Mouse (Mus musculus): ENCODE measurements around the gene Lgsn. TPM values are rescaled to one million over a fixed set of nuclear protein-coding genes. Genes with fewer than 3 reads are reported as not detected.
A peak's percentile ranks its signal among the peaks of the same experiment; 100 is the strongest.

The Lgsn gene
- polyA plus RNA-seq, 1 experiment from 2014 or later, result not detected

- Histone ChIP-seq H3K27me3 (ENCODE audit: control insufficient read depth, insufficient read depth, low read length) (no peaks in the 10 kb centered on the region), H3K4me2 (no peak overlapping the region), H3K27ac (ENCODE audit: low read depth, low read length) (no peak overlapping the region), H3K36me3 (ENCODE audit: control insufficient read depth, insufficient read depth, low read length) (no peaks in the 10 kb centered on the region), H3K9me3 (ENCODE audit: control insufficient read depth, low read length) (no peaks in the 10 kb centered on the region), H3K4me1 (ENCODE audit: control insufficient read depth, insufficient read depth, low read length) (no peaks in the 10 kb centered on the region), H3K9ac (ENCODE audit: low read length) (no peak overlapping the region), H3K4me3 (ENCODE audit: low read depth, low read length) (no peak overlapping the region)
- WGBS, result 84% methylated on average over 7 of the region's 7 CpGs
- DNase-seq (ENCODE audit: low spot score, missing footprints) (no peak), ATAC-seq (ENCODE audit: low FRiP score) (no peak)
These were observed 29.1 kb downstream of the Lgsn start for GRCm38 (mm10) chr1:31205346-31205745.

- WGBS, result 79% methylated on average over 3 of the region's 3 CpGs
- H3K4me3 ChIP-seq (ENCODE audit: low read depth, low read length), result no peak overlapping the region
- ATAC-seq (ENCODE audit: low FRiP score), result no peak
- no peak overlapping the region for H3K9ac ChIP-seq (ENCODE audit: low read length)
- no peak overlapping the region for H3K27ac ChIP-seq (ENCODE audit: low read depth, low read length)
- no peaks in the 10 kb centered on the region for H3K36me3 ChIP-seq (ENCODE audit: control insufficient read depth, insufficient read depth, low read length)
- no peaks in the 10 kb centered on the region for H3K27me3 ChIP-seq (ENCODE audit: control insufficient read depth, insufficient read depth, low read length)
- H3K9me3 ChIP-seq (ENCODE audit: control insufficient read depth, low read length), result no peaks in the 10 kb centered on the region
- no peak overlapping the region for H3K4me2 ChIP-seq
- DNase-seq (ENCODE audit: low spot score, missing footprints), result no peak
- H3K4me1 ChIP-seq (ENCODE audit: control insufficient read depth, insufficient read depth, low read length), result no peaks in the 10 kb centered on the region
These were observed 29.6 kb downstream of the Lgsn start for GRCm38 (mm10) chr1:31205770-31206169.

GRCm38 (mm10) chr1:31210144-31210543, 33.9 kb downstream of the Lgsn start:
- Histone ChIP-seq H3K27me3 (ENCODE audit: control insufficient read depth, insufficient read depth, low read length) (no peaks in the 10 kb centered on the region), H3K36me3 (ENCODE audit: control insufficient read depth, insufficient read depth, low read length) (no peaks in the 10 kb centered on the region), H3K9ac (ENCODE audit: low read length) (no peak overlapping the region), H3K4me1 (ENCODE audit: control insufficient read depth, insufficient read depth, low read length) (no peaks in the 10 kb centered on the region), H3K4me2 (no peak overlapping the region), H3K9me3 (ENCODE audit: control insufficient read depth, low read length) (no peaks in the 10 kb centered on the region), H3K27ac (ENCODE audit: low read depth, low read length) (no peak overlapping the region), H3K4me3 (ENCODE audit: low read depth, low read length) (no peak overlapping the region)
- ATAC-seq (ENCODE audit: low FRiP score), result peak; percentile 55; the same call in 1 of the 2 replicates
- WGBS, result under 1% methylated on average over 5 of the region's 5 CpGs
- DNase-seq (ENCODE audit: low spot score, missing footprints), result peak; percentile 96

- H3K9ac ChIP-seq (ENCODE audit: low read length), result no peak overlapping the region
- WGBS, result 78% methylated on average over 1 of the region's 1 CpGs
- H3K4me3 ChIP-seq (ENCODE audit: low read depth, low read length), result no peak overlapping the region
- no peak for ATAC-seq (ENCODE audit: low FRiP score)
- no peaks in the 10 kb centered on the region for H3K9me3 ChIP-seq (ENCODE audit: control insufficient read depth, low read length)
- H3K4me2 ChIP-seq, result no peak overlapping the region
- no peak for DNase-seq (ENCODE audit: low spot score, missing footprints)
- no peaks in the 10 kb centered on the region for H3K4me1 ChIP-seq (ENCODE audit: control insufficient read depth, insufficient read depth, low read length)
- H3K36me3 ChIP-seq (ENCODE audit: control insufficient read depth, insufficient read depth, low read length), result no peaks in the 10 kb centered on the region
- no peaks in the 10 kb centered on the region for H3K27me3 ChIP-seq (ENCODE audit: control insufficient read depth, insufficient read depth, low read length)
- no peak overlapping the region for H3K27ac ChIP-seq (ENCODE audit: low read depth, low read length)
These were observed 38.6 kb downstream of the Lgsn start for GRCm38 (mm10) chr1:31214831-31215230.

GRCm38 (mm10) chr1:31220599-31221250, 44.5 kb downstream of the Lgsn start:
- H3K27me3 ChIP-seq (ENCODE audit: control insufficient read depth, insufficient read depth, low read length), result no peaks in the 10 kb centered on the region
- WGBS, result 88% methylated on average over 4 of the region's 4 CpGs
- DNase-seq (ENCODE audit: low spot score, missing footprints) (no peak), ATAC-seq (ENCODE audit: low FRiP score) (no peak)
- H3K9ac ChIP-seq (ENCODE audit: low read length), result no peak overlapping the region
- no peaks in the 10 kb centered on the region for H3K36me3 ChIP-seq (ENCODE audit: control insufficient read depth, insufficient read depth, low read length)
- no peak overlapping the region for H3K4me3 ChIP-seq (ENCODE audit: low read depth, low read length)
- H3K27ac ChIP-seq (ENCODE audit: low read depth, low read length), result no peak overlapping the region
- no peaks in the 10 kb centered on the region for H3K4me1 ChIP-seq (ENCODE audit: control insufficient read depth, insufficient read depth, low read length)
- no peaks in the 10 kb centered on the region for H3K9me3 ChIP-seq (ENCODE audit: control insufficient read depth, low read length)
- H3K4me2 ChIP-seq, result no peak overlapping the region

GRCm38 (mm10) chr1:31222564-31222963, 46.4 kb downstream of the Lgsn start, which contains the start of the genes 4931428L18Rik and Pih1d3:
Gene 4931428L18Rik, minus strand, starts transcription at chr1:31222684.
Gene Pih1d3, plus strand, starts transcription at chr1:31222838.
- H3K27ac ChIP-seq (ENCODE audit: low read depth, low read length), result no peak within 1 kb of the TSS
- no peaks in the 10 kb centered on the region for H3K4me1 ChIP-seq (ENCODE audit: control insufficient read depth, insufficient read depth, low read length)
- no peak within 1 kb of the TSS for H3K9ac ChIP-seq (ENCODE audit: low read length)
- no peaks in the 10 kb centered on the region for H3K9me3 ChIP-seq (ENCODE audit: control insufficient read depth, low read length)
- WGBS, result 89% methylated on average over 7 of the region's 7 CpGs
- no peak within 1 kb of the TSS for H3K4me2 ChIP-seq
- H3K36me3 ChIP-seq (ENCODE audit: control insufficient read depth, insufficient read depth, low read length), result no peaks in the 10 kb centered on the region
- ATAC-seq (ENCODE audit: low FRiP score) (no peak), DNase-seq (ENCODE audit: low spot score, missing footprints) (no peak)
- no peak within 1 kb of the TSS for H3K4me3 ChIP-seq (ENCODE audit: low read depth, low read length)
- no peaks in the 10 kb centered on the region for H3K27me3 ChIP-seq (ENCODE audit: control insufficient read depth, insufficient read depth, low read length)

GRCm38 (mm10) chr1:31233319-31234036, 57.3 kb downstream of the Lgsn start:
- ATAC-seq (ENCODE audit: low FRiP score) (peak; percentile 91), DNase-seq (ENCODE audit: low spot score, missing footprints) (peak; percentile 83)
- no peak overlapping the region for H3K4me3 ChIP-seq (ENCODE audit: low read depth, low read length)
- H3K27me3 ChIP-seq (ENCODE audit: control insufficient read depth, insufficient read depth, low read length), result no peaks in the 10 kb centered on the region
- no peaks in the 10 kb centered on the region for H3K9me3 ChIP-seq (ENCODE audit: control insufficient read depth, low read length)
- no peaks in the 10 kb centered on the region for H3K36me3 ChIP-seq (ENCODE audit: control insufficient read depth, insufficient read depth, low read length)
- no peak overlapping the region for H3K27ac ChIP-seq (ENCODE audit: low read depth, low read length)
- no peaks in the 10 kb centered on the region for H3K4me1 ChIP-seq (ENCODE audit: control insufficient read depth, insufficient read depth, low read length)
- H3K4me2 ChIP-seq, result no peak overlapping the region
- H3K9ac ChIP-seq (ENCODE audit: low read length), result no peak overlapping the region

Other genes starting within 250 kb of the Lgsn start
- gene AC153137.1, start 198.4 kb upstream of the Lgsn start, polyA plus RNA-seq (2014; fragmentation: Nextera tagmentation; extraction: Ambion mirVana), result not detected in 2 replicates
- gene 4931428L18Rik, start 46.3 kb downstream of the Lgsn start, polyA plus RNA-seq (2014; fragmentation: Nextera tagmentation; extraction: Ambion mirVana), result not detected in 2 replicates
- gene Pih1d3, start 46.4 kb downstream of the Lgsn start, polyA plus RNA-seq (2014; fragmentation: Nextera tagmentation; extraction: Ambion mirVana), result not detected in 2 replicates

All from midbrain, embryonic 11.5 days (tissue).